Mouse (Mus musculus): ENCODE measurements around the gene Ebpl.
A peak's percentile ranks its signal among the peaks of the same experiment; 100 is the strongest.

The Ebpl gene

GRCm38 (mm10) chr14:61327007-61327406 is 33.2 kb downstream of the Ebpl start:
- DNase-seq, result peak in 1 of 2 experiments; percentile 29

- DNase-seq, result no peak
Measured at GRCm38 (mm10) chr14:61322740-61323139, 37.5 kb downstream of the Ebpl start.

GRCm38 (mm10) chr14:61321200-61321599 is 39.0 kb downstream of the Ebpl start:
- no peak for DNase-seq

GRCm38 (mm10) chr14:61320765-61321164 is 39.5 kb downstream of the Ebpl start:
- DNase-seq, result no peak

- DNase-seq, result peak; percentile 57 to 72
Measured at GRCm38 (mm10) chr14:61316861-61317260, 43.4 kb downstream of the Ebpl start.

GRCm38 (mm10) chr14:61310963-61311362 is 49.3 kb downstream of the Ebpl start:
- peak in 1 of 2 experiments; percentile 13 for DNase-seq

GRCm38 (mm10) chr14:61310036-61310772 is 50.0 kb downstream of the Ebpl start:
- no peak for DNase-seq

GRCm38 (mm10) chr14:61309593-61309992 is 50.6 kb downstream of the Ebpl start, which contains the start of gene Arl11:
TSS of gene Arl11 (plus strand) at chr14:61309753.
- no peak for DNase-seq

GRCm38 (mm10) chr14:61303969-61304609 is 56.1 kb downstream of the Ebpl start:
- no peak for DNase-seq

- no peak for DNase-seq
Measured at GRCm38 (mm10) chr14:61302428-61302827, 57.8 kb downstream of the Ebpl start.

- no peak for DNase-seq
Measured at GRCm38 (mm10) chr14:61301323-61301722, 58.9 kb downstream of the Ebpl start.

- no peak for DNase-seq
Measured at GRCm38 (mm10) chr14:61299810-61300209, 60.4 kb downstream of the Ebpl start.

- DNase-seq, result peak; percentile 61 to 71
Measured at GRCm38 (mm10) chr14:61294738-61295079, 65.5 kb downstream of the Ebpl start.

GRCm38 (mm10) chr14:61293884-61294737 is 66.1 kb downstream of the Ebpl start:
- DNase-seq, result peak; percentile 74 to 77

GRCm38 (mm10) chr14:61290664-61291063 is 69.6 kb downstream of the Ebpl start:
- DNase-seq, result peak; percentile 33 to 42

- DNase-seq, result no peak
Measured at GRCm38 (mm10) chr14:61288606-61289286, 71.5 kb downstream of the Ebpl start.

All from cerebellum, postnatal 36 days (tissue).